1 mouse cellular context compared by ENCODE assay signal in the genomic region with DNA sequence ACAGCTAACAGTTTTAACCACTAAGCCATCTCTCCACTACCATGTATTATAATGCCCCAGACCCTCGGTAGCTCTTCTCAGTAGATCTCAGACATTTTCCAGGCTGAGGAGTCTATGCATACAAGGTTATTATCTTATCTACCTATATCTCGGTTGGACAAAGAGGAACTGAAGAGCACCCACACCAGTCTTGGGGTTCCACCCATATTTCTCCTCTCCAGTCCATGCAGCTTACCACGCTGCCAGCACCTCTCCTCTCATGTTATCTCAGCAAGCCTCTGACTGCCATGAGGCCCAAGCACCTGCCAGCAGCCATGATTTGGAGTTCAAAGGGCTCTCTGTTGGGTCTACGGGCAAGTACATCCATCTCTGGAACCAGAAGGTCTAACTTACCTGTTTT.
A peak's percentile ranks its signal among the peaks of the same experiment; 100 is the strongest.
TF ChIP-seq lines count a peak whose summit lies in the region.

No protein-coding gene starts in this region.

TF ChIP-seq in MEL, 35 proteins besides CTCF, POLR2A, EP300 and RAD21 (continued from another document):
- no peak for TF ChIP-seq ZMIZ1 (IDR thresholded peaks at IDR 0.05; ENCODE audit: low read depth, low read length)
- peak; percentile 71 for TF ChIP-seq ETS1 (IDR thresholded peaks at IDR 0.05; ENCODE audit: low read depth, low read length)
- no peak for TF ChIP-seq POLR2AphosphoS5 (IDR thresholded peaks at IDR 0.05; ENCODE audit: borderline replicate concordance, low read depth, low read length)
- TF ChIP-seq GATA1 (IDR thresholded peaks at IDR 0.05; ENCODE audit: low read depth, low read length): peak; percentile 95
- no peak for TF ChIP-seq MAFK (IDR thresholded peaks at IDR 0.05; ENCODE audit: borderline replicate concordance, low read depth, low read length)
- no peak for TF ChIP-seq ZC3H11A (IDR thresholded peaks at IDR 0.05; ENCODE audit: low read depth, low read length)
- TF ChIP-seq TCF12 (IDR thresholded peaks at IDR 0.05; ENCODE audit: low read depth, low read length): peak; percentile 57
- TF ChIP-seq KAT2A (conservative IDR thresholded peaks at IDR 0.05; ENCODE audit: low read depth, low read length): 0 out of 2 replicates have a peak, but pooled peaks have one; percentile 10
- no peak for TF ChIP-seq TAL1 (IDR thresholded peaks at IDR 0.05; ENCODE audit: low read length)
- TF ChIP-seq TBP (IDR thresholded peaks at IDR 0.05; ENCODE audit: low read depth, low read length): peak; percentile 56; the same call in 1 of the 2 replicates
- TF ChIP-seq HCFC1 (IDR thresholded peaks at IDR 0.05; ENCODE audit: low read depth, low read length): peak; percentile 42; the same call in 1 of the 2 replicates
- peak; percentile 87; the same call in 1 of the 2 replicates for TF ChIP-seq MYC (IDR thresholded peaks at IDR 0.05; ENCODE audit: low read depth, low read length)
- no peak for TF ChIP-seq NRF1 (IDR thresholded peaks at IDR 0.05; ENCODE audit: insufficient read depth, low read depth, low read length, poor library complexity, severe bottlenecking)
- no peak for TF ChIP-seq GABPA (IDR thresholded peaks at IDR 0.05; ENCODE audit: low read depth, low read length)
- 0 out of 2 replicates have a peak, but pooled peaks have one; percentile 27 for TF ChIP-seq UBTF (IDR thresholded peaks at IDR 0.05; ENCODE audit: borderline replicate concordance, insufficient read depth, low read depth, low read length)
- TF ChIP-seq NELFE (IDR thresholded peaks at IDR 0.05; ENCODE audit: low read depth, low read length): peak; percentile 30; the same call in 1 of the 2 replicates
- 0 out of 2 replicates have a peak, but pooled peaks have one; percentile 12 for TF ChIP-seq BHLHE40 (IDR thresholded peaks at IDR 0.05; ENCODE audit: borderline replicate concordance, low read depth, low read length)
- no peak for TF ChIP-seq MAZ (IDR thresholded peaks at IDR 0.05; ENCODE audit: low read depth, low read length)
- no peak for TF ChIP-seq E2F4 (IDR thresholded peaks at IDR 0.05; ENCODE audit: borderline replicate concordance, low read depth, low read length)
- TF ChIP-seq RCOR1 (IDR thresholded peaks at IDR 0.05; ENCODE audit: low read depth, low read length): peak; percentile 76
